Mouse (Mus musculus) kidney, adult 8-10 months (tissue): ENCODE results near the gene Abcb1a.
"Not testable (repeated sequence)": the region's sequence is repeated elsewhere in the genome, so short reads cannot be mapped to it uniquely, and the experiment has no call there.

Experiments
- DNase-seq, 2 experiments: peaks; one replicate each; pipeline ENCODE4 v3.0.0; 2022

Gene Abcb1a

DNA sequence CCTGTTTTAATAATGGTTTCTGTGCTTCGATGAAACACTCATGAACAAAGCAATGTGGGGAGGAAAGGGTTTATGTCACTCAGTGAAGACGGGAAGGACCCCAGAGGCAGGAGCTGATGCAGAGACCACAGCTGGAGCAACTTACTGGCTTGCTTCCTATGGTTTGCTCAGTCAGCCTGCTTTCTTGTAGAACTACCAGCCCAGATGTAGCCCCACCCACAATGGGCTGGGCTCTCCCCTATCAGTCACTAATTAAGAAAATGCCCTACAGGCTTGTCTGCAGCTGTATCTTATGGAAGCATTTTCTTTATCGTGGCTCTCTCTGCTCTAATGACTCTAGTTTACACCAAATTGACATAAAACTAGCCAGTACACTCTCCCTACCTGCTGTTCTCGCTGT lies 67.9 kb downstream of the Abcb1a start:
- no peak for DNase-seq

DNA sequence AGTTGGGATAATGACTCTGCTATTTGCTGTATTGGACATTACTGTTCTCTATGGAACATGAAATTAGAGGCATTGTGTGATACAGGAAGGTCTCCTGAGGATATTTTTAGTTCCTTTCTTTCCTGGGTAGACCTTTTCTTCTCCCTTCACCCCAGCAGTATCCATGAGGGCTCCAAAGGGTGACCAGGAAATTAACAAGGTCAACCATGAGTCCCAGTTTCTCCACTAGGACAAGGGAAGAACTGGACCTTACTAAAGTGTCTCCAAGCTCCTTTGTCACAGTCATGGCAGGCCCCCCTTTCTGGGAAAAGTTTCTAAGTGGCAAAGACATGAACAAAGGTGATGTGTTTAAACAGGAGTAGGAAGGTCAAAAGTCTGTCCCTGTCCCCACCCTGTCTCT lies 72.8 kb downstream of the Abcb1a start:
- DNase-seq, result no peak

DNA sequence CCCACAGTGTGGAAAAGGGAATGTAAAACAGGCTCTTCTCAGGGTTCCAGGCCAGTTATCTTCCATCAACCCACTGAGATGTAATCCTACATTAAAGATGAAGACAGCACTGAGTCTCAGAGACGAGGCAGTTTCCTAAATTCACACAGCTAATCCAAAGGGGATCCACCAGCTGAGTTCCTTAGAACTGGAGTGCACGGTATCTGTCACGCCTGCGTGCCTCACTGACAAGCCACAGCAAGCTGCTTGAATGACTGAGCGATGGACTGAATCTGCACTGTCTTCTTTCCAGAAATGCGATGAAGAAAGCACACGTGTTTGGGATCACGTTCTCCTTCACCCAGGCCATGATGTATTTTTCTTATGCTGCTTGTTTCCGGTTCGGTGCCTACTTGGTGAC lies 73.4 kb downstream of the Abcb1a start:
- DNase-seq, result not testable (repeated sequence)

DNA sequence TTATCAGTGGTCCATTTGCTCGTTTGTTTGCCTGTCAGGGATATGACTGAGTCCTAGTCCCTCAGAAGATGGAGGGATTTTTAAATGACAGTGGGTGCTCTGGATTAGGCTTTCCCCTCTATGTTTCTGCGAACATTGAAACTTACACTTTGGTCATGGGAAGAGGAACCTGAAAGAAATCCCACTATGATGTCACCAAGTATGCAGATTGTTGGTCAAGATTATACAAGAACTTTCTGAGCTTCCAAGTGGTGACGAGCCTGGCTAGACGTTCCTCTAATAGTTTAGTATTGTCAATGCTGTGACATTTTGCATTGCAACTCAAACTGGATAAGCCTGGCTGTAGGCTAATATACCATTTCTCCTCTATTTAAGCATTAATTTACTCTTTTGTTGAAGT lies 76.5 kb downstream of the Abcb1a start:
- DNase-seq, result no peak

DNA sequence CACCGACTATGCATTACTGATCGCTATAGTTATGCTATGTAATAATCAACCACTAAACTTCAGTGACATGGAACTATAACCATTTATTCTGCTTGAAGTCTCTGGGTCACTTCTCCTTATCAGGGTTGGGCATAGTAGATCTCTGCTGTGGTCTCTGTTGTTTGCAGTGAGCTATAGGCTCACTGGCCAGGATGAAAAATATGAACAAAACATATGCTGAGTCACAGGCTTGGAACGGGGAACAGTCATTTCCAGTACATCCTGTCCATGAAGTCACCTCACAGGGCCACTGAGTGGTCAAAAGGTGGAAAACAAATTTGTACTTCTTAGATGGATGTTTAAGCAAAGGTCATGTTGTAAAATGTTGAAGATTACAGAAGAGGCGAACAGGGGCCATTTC lies 77.2 kb downstream of the Abcb1a start:
- no peak for DNase-seq

- not testable (repeated sequence) for DNase-seq
These were observed 87.4 kb downstream of the Abcb1a start for GRCm38 (mm10) chr5:8747244-8747643.

GRCm38 (mm10) chr5:8772866-8773265 lies 113.0 kb downstream of the Abcb1a start:
- no peak for DNase-seq

DNA sequence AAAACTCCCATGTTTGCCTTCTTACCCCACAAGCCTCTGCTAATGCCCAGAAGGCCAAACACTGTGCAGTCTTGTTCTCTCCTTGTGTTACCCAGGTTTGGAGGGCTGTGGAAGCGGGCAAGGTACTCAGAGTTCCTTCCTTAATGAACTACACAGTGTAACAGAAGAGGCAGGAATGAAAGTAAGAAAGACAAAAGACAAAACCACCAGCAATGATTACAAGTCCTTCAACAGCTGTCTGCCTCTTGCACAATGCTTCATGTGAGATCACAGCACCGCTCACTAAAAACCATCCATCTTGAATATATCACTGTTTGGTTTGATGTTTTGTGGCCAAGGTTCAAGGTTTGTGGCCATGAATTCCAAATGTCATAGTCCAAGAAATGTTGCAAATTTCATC lies 118.4 kb downstream of the Abcb1a start:
- DNase-seq, result no peak

- no peak for DNase-seq
These were observed 118.9 kb downstream of the Abcb1a start for GRCm38 (mm10) chr5:8778751-8779150.

GRCm38 (mm10) chr5:8792281-8792680 lies 132.4 kb downstream of the Abcb1a start:
- DNase-seq, result peak; percentile 35 to 73
